Mouse (Mus musculus): ENCODE results near the gene Gm6763. TPM values are rescaled to one million over a fixed set of nuclear protein-coding genes. Genes with fewer than 3 reads are reported as not detected.
"Not testable (repeated sequence)": the region's sequence is repeated elsewhere in the genome, so short reads cannot be mapped to it uniquely, and the experiment has no call there.

The Gm6763 gene
- polyA plus RNA-seq, 1 experiment from 2014 or later: not detected

DNA sequence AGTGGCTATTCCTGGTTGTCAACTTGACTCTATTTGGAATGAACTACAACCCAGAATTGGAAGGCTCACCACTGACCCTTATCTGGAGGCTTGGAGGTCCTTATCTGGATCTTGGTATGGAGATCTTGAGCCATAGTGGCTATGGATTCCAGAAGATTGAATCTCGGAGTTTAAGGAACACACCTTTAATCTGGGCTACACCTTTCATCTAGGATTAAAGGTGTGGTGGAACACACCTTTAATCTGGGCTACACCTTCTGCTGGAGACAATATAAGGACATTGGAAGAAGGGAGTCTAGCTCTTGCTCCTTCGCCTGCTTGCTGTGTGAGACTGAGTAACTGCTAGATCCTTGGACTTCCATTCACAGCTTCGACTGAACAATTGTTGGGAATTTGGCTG, 42.4 kb downstream of the Gm6763 start, which contains the start of gene Gm4340:
Gene Gm4340, plus strand, starts transcription at position 301 of the 400 bp plus-strand sequence.
- H3K36me3 ChIP-seq (ENCODE audit: control insufficient read depth, insufficient read depth, low read length); ATAC-seq (ENCODE audit: insufficient number of reproducible peaks, insufficient read depth, low FRiP score, low read depth); H3K27ac ChIP-seq (replicated peaks in 1 of 2; ENCODE audit: control insufficient read depth in 1 of 2, insufficient read depth in 1 of 2, low read depth in 2 of 2, low read length in 2 of 2); H3K9me3 ChIP-seq (ENCODE audit: control insufficient read depth, low read length); H3K4me1 ChIP-seq (ENCODE audit: control insufficient read depth in 2 of 2, insufficient read depth in 2 of 2, low read length in 2 of 2); H3K9ac ChIP-seq (ENCODE audit: low read length); H3K4me3 ChIP-seq (ENCODE audit: control insufficient read depth in 1 of 2, insufficient read depth in 1 of 2, low read depth in 1 of 2, low read length in 2 of 2); H3K4me2 ChIP-seq (ENCODE audit: low read length); H3K27me3 ChIP-seq (ENCODE audit: control insufficient read depth, insufficient read depth, low read length): not testable (repeated sequence)
- no CpG with 5 or more reads among the region's 3 CpGs for WGBS

Other genes with a start within 250 kb of the Gm6763 start
- not detected in 2 replicates for gene Gm21293, start 8.5 kb upstream of the Gm6763 start, polyA plus RNA-seq (2014; fragmentation: Nextera tagmentation; extraction: Ambion mirVana)
- not detected in 2 replicates for gene Gm8764, start 8.5 kb downstream of the Gm6763 start, polyA plus RNA-seq (2014; fragmentation: Nextera tagmentation; extraction: Ambion mirVana)
- not detected in 2 replicates for gene Gm21304, start 17.0 kb downstream of the Gm6763 start, polyA plus RNA-seq (2014; fragmentation: Nextera tagmentation; extraction: Ambion mirVana)
- not detected in 2 replicates for gene Gm21312, start 25.5 kb downstream of the Gm6763 start, polyA plus RNA-seq (2014; fragmentation: Nextera tagmentation; extraction: Ambion mirVana)
- not detected in 2 replicates for gene Gm20765, start 34.0 kb downstream of the Gm6763 start, polyA plus RNA-seq (2014; fragmentation: Nextera tagmentation; extraction: Ambion mirVana)
- gene Gm4340, start 42.5 kb downstream of the Gm6763 start, polyA plus RNA-seq (2014; fragmentation: Nextera tagmentation; extraction: Ambion mirVana): not detected in 2 replicates